Mouse (Mus musculus): ENCODE data around the gene Rpl19. TPM values are rescaled to one million over a fixed set of nuclear protein-coding genes. Genes with fewer than 3 reads are reported as not detected.

The Rpl19 gene
- polyA plus RNA-seq, 1 experiment, result 1,270 TPM

DNA sequence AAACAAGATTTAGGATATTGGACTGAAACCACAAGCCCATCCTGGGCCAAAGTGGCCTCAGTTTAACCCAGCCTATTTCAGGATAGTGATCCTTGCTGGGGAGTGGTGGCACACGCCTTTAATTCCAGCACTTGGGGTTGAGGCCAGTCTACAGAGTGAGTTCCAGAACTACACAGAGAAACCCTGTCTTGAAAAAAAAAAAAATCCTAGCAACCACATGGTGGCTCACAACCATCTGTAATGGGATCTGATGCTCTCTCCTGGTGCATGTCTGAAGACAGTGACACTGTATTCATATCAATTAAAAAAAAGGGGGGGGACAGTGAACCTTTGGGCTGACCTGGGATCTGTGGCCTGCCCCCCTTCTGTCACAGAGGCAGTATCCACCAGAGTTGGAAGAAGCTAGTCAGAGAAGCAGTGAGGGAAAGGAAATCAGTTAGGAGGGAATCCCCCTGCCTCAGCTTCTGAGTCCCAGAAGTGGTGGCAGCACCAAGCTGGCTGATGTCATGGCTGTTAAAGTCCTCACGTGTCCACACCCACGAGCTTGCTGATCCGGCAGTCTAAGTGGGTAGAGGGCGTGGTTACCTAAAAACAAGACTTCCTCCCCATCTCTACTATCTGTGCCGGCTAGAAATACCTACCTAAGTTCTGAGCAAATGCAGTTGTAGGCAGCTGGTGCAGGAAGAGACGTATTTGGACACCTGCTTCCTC, 27.5 kb upstream of the Rpl19 start:
- TF ChIP-seq CTCF (IDR thresholded peaks at IDR 0.05; ENCODE audit: low read depth, low read length), result no peak
- TF ChIP-seq POLR2A (IDR thresholded peaks at IDR 0.05; ENCODE audit: borderline replicate concordance, low read depth, low read length), result no peak
- Histone ChIP-seq H3K4me1 (ENCODE audit: control insufficient read depth, insufficient read depth, low read length) (peaks cover 51% of the 10 kb centered on the region), H3K4me3 (ENCODE audit: insufficient read depth, low read length) (no peak overlapping the region), H3K27ac (ENCODE audit: insufficient read depth, low read depth, low read length) (peak overlapping the region; percentile 85)

DNA sequence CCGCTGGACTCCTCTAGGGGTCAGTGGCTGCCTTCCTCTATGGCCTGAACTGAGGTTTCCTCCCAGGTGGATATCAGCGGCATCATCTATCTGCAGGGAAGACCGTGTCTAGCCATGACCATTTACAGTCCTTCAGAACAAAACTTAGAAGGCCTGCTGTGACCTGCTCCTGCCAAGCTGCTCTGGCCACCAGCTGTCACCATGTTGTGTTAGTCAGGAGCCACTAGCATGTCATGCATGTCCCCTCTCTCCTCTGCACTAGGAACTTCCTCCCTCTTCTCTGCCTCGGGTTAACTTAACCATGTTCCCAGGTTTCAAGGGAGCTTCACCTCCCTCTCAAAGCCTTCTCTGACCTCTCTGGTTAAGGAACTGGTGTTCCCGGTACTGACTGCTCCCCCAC, 26.8 kb upstream of the Rpl19 start:
- Histone ChIP-seq H3K4me3 (ENCODE audit: insufficient read depth, low read length) (no peak overlapping the region), H3K4me1 (ENCODE audit: control insufficient read depth, insufficient read depth, low read length) (peaks cover 49% of the 10 kb centered on the region), H3K27ac (ENCODE audit: insufficient read depth, low read depth, low read length) (peak overlapping the region; percentile 85)
- TF ChIP-seq POLR2A (IDR thresholded peaks at IDR 0.05; ENCODE audit: borderline replicate concordance, low read depth, low read length) (no peak), CTCF (IDR thresholded peaks at IDR 0.05; ENCODE audit: low read depth, low read length) (no peak)

DNA sequence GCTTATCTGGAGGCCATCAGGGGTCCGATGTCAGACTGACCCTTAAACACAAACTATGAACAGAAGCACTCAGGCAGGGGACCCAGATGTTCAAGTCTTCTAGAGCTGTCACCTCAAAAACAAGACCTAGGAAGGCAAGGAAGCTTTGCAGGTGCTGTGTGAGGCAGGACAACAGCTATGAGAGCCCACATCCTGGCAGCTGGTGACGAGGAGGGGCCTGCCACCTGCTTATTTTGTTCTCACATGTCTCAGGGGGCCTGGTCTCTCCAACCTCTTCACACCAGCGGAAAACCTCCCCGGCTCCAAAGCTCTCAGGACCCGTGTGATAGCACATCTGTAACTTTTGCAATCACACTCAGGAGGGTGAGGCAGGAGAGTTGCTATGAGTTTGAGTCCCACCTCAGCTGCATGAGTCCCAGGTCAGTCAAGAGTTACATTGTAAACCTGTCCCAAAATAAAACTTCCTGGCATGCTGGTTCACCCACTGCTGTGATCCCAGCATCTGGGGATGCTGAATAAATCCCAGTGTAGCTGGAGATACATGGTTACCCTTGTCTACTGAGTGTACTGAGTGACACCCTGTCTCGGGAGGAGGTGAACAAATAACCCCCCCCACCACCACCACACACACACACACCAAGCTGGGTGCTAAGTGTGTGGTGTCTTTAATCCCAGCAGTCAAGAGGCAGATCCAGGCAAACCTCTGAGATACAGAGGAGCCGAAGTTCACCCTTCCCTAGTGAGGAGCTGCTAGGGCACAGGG, 26.0 kb upstream of the Rpl19 start:
- no peak overlapping the region for H3K4me3 ChIP-seq (ENCODE audit: insufficient read depth, low read length)
- TF ChIP-seq CTCF (IDR thresholded peaks at IDR 0.05; ENCODE audit: low read depth, low read length) (no peak), POLR2A (IDR thresholded peaks at IDR 0.05; ENCODE audit: borderline replicate concordance, low read depth, low read length) (no peak)
- peak overlapping the region; percentile 85; the same call in 1 of the 2 replicates for H3K27ac ChIP-seq (ENCODE audit: insufficient read depth, low read depth, low read length)
- peaks cover 49% of the 10 kb centered on the region for H3K4me1 ChIP-seq (ENCODE audit: control insufficient read depth, insufficient read depth, low read length)

DNA sequence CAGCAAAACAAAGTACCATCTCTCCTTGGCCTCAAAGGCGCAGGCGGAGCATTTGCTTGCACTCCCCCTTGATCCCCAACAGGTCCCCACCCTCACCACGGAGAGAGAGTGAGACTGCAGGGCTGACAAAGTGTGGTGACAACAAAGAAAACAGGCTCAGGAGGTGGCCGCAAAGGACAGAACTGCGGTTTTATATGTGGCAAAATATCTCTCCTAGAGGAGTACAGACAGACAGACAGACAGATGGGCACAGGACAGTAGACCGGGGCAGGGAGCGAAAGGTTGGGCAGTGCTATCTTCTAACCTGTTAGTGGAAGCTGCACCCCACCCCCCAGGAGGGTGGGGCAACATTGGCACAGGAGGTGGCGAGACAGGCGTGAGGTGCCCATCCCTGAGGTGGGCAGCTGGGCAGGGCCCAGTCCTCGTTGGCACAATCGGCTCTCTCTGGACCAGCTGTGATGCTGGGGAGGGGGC, 25.1 kb upstream of the Rpl19 start:
- H3K27ac ChIP-seq (ENCODE audit: insufficient read depth, low read depth, low read length), result no peak overlapping the region
- TF ChIP-seq CTCF (IDR thresholded peaks at IDR 0.05; ENCODE audit: low read depth, low read length) (no peak), POLR2A (IDR thresholded peaks at IDR 0.05; ENCODE audit: borderline replicate concordance, low read depth, low read length) (no peak)
- H3K4me1 ChIP-seq (ENCODE audit: control insufficient read depth, insufficient read depth, low read length), result peaks cover 47% of the 10 kb centered on the region
- no peak overlapping the region for H3K4me3 ChIP-seq (ENCODE audit: insufficient read depth, low read length)

DNA sequence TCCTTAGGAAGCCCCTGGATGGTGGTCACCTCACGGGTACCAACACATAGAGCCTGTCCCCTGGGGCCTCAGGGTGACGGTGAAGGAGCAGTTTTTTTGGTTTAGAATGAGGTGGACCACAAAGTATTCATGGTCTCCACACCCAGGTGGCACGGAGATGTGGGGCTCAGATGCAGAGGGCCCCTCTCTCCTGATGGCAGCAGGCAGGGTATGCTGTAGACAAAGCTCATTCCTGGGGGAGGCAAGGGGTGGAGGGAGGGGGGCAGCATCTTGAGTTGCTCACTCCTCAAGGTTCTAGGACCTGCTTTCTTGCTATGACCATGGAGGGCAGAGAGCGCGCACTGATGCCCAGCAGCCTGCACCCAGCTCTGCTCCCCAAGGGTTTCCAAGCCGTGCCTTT, 24.5 kb upstream of the Rpl19 start:
- Histone ChIP-seq H3K4me1 (ENCODE audit: control insufficient read depth, insufficient read depth, low read length) (peaks cover 41% of the 10 kb centered on the region), H3K4me3 (ENCODE audit: insufficient read depth, low read length) (no peak overlapping the region), H3K27ac (ENCODE audit: insufficient read depth, low read depth, low read length) (no peak overlapping the region)
- TF ChIP-seq CTCF (IDR thresholded peaks at IDR 0.05; ENCODE audit: low read depth, low read length) (no peak), POLR2A (IDR thresholded peaks at IDR 0.05; ENCODE audit: borderline replicate concordance, low read depth, low read length) (no peak)

DNA sequence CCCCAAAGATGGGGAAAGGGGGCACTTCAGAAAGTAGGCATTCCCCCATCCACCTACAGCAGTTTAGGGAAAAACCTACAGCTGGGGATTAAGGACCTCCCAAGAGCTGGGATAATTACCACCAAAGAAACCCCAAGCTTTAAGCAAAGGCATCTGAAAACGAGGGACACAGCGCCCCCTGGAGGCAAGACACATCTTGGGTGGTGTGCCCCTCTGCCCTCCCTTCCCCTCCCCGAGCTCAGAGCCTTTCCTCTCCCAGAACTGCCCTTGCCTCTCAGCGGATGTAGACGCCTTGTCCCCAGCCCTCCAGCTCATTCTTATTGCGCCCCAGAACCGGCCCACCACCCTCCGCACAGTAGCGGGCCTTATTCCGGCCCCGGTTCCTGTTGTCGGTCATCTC, 23.9 kb upstream of the Rpl19 start:
- H3K4me1 ChIP-seq (ENCODE audit: control insufficient read depth, insufficient read depth, low read length), result peaks cover 36% of the 10 kb centered on the region
- H3K4me3 ChIP-seq (ENCODE audit: insufficient read depth, low read length), result no peak overlapping the region
- H3K27ac ChIP-seq (ENCODE audit: insufficient read depth, low read depth, low read length), result no peak overlapping the region
- TF ChIP-seq POLR2A (IDR thresholded peaks at IDR 0.05; ENCODE audit: borderline replicate concordance, low read depth, low read length) (no peak), CTCF (IDR thresholded peaks at IDR 0.05; ENCODE audit: low read depth, low read length) (peak; percentile 78)

DNA sequence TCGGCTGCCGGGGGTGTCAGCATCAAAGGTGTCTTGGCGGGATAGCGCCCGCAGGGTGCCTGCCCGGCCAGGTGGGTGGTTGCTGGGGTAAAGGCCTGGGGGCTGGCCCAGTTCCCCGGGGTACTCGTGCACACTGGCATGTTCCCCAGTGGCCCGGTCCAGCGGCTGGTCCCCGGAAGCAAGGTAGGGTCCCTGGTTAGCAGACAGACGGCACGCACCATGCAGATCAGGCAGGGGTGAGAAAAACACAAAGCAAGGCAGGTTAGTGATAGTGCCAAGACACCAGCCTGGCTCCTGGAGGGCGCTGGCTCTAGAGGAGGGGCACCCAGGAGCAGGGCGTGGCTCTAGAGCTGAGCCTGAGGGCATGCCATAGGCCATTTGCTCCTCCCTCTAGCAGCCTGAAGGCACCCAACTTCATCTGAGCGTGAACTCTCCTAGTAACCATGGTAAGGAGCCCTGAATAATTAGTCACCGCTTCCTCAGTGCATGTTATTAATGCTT, 23.3 kb upstream of the Rpl19 start:
- no peak overlapping the region for H3K27ac ChIP-seq (ENCODE audit: insufficient read depth, low read depth, low read length)
- H3K4me3 ChIP-seq (ENCODE audit: insufficient read depth, low read length), result no peak overlapping the region
- H3K4me1 ChIP-seq (ENCODE audit: control insufficient read depth, insufficient read depth, low read length), result peaks cover 30% of the 10 kb centered on the region
- TF ChIP-seq CTCF (IDR thresholded peaks at IDR 0.05; ENCODE audit: low read depth, low read length) (no peak), POLR2A (IDR thresholded peaks at IDR 0.05; ENCODE audit: borderline replicate concordance, low read depth, low read length) (no peak)

DNA sequence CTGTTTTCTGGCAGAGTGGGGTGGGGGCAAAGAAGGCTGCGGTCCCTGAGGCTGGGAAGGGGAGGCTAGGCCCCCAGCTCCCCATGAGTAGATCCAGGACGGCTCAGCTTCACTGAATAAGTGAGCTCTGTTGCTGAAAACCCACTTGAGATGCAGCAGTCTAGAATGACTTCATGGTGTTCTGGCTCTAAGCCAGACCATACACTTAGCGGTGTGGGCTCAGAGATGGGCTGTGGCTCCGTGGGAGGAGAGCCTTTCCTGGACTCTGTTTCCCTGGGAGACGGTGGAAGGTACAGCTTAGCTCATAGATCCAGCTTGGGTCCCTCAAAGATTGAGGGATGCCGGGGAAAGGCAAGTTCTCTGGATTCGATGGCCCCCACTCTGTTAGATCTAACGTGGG, 22.3 kb upstream of the Rpl19 start:
- TF ChIP-seq POLR2A (IDR thresholded peaks at IDR 0.05; ENCODE audit: borderline replicate concordance, low read depth, low read length), result no peak
- no peak for TF ChIP-seq CTCF (IDR thresholded peaks at IDR 0.05; ENCODE audit: low read depth, low read length)
- Histone ChIP-seq H3K4me3 (ENCODE audit: insufficient read depth, low read length) (no peak overlapping the region), H3K27ac (ENCODE audit: insufficient read depth, low read depth, low read length) (no peak overlapping the region), H3K4me1 (ENCODE audit: control insufficient read depth, insufficient read depth, low read length) (peaks cover 21% of the 10 kb centered on the region)

DNA sequence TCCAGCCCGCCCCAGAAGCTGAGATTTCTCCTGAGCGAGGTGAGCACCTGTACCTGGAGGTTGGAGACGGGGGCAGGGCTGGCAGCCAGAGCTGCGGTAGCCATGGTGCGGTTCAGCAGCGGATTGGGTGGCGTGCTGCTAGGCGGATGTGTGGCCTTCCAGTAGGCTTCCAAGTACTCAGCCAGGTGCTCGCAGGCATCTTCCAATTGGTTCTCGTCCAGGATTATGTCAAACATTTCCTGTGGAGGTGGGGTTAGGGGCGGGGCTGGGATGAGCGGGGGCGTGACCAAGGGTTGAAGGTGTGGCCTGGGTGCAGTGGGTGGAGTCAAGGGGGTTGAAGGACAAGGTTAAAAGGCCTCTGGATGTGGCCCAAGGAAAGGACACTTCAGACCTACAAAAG, 21.4 kb upstream of the Rpl19 start:
- TF ChIP-seq CTCF (IDR thresholded peaks at IDR 0.05; ENCODE audit: low read depth, low read length) (no peak), POLR2A (IDR thresholded peaks at IDR 0.05; ENCODE audit: borderline replicate concordance, low read depth, low read length) (no peak)
- no peak overlapping the region for H3K4me3 ChIP-seq (ENCODE audit: insufficient read depth, low read length)
- H3K27ac ChIP-seq (ENCODE audit: insufficient read depth, low read depth, low read length), result no peak overlapping the region
- peaks cover 12% of the 10 kb centered on the region for H3K4me1 ChIP-seq (ENCODE audit: control insufficient read depth, insufficient read depth, low read length)

DNA sequence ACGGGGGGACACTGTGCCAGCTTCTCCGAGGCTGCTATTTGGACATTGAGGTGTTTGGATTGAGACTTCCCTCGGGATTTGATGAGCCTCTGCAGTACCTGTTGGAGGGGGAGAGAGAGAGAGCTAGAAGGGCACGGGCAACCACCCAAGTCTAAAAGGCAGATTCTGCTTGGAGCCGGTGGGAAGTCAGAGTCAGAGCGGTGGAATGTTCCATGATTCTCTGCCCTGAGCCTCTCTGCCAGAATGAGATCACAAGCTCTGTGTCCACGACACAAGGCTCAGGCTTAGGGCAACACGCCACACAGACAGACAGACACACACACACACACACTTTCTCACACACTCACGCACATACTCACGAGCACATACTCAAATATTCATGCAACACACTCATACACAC, 20.8 kb upstream of the Rpl19 start:
- no peak overlapping the region for H3K4me3 ChIP-seq (ENCODE audit: insufficient read depth, low read length)
- TF ChIP-seq POLR2A (IDR thresholded peaks at IDR 0.05; ENCODE audit: borderline replicate concordance, low read depth, low read length) (no peak), CTCF (IDR thresholded peaks at IDR 0.05; ENCODE audit: low read depth, low read length) (no peak)
- H3K4me1 ChIP-seq (ENCODE audit: control insufficient read depth, insufficient read depth, low read length), result peaks cover 8% of the 10 kb centered on the region
- H3K27ac ChIP-seq (ENCODE audit: insufficient read depth, low read depth, low read length), result no peak overlapping the region
